Mouse (Mus musculus) G1E (cell line): ENCODE data around the gene Igfn1.

Experiments used
- CTCF ChIP-seq: IDR thresholded peaks from 2 replicates; pipeline ENCODE4 v1.5.1; 2012; ENCODE audit warnings: low read depth, low read length, inconsistent platforms, mixed read lengths
- GATA1 ChIP-seq: IDR thresholded peaks from 2 replicates; pipeline ENCODE4 v1.6.1; 2012; ENCODE audit warnings: borderline replicate concordance, low read length, inconsistent platforms, mixed read lengths
- TAL1 ChIP-seq: conservative IDR thresholded peaks from 2 replicates; pipeline ENCODE4 v1.6.1; 2012; ENCODE audit warnings: low read depth, low read length, inconsistent platforms, mixed read lengths

DNA sequence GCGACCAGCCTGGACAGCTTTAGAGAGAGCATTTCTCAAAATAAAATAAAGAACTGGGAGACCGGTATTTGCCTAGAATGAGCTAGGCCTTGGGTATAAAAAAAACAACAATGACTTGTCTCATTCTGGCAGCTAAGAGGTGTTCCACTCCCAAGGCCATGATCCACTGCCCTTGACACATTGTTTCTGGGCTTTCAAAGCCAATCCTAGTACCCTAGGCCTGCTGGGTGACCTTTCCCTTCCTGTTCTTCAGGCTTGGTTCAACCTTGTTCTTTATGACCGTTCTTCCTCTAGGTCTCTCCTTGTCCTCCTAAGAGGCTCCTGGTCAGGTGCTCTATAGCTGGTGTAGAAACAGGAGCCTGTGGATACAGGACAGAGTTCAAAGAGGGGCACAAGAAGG, 33.6 kb downstream of the Igfn1 start:
- no peak for TF ChIP-seq GATA1
- no peak for TF ChIP-seq CTCF
- no peak for TF ChIP-seq TAL1
